Mouse (Mus musculus) testis, adult 2 months (tissue): ENCODE measurements around the gene Kcnq1.

Experiments used
- CTCF ChIP-seq: fragments of 200-500 bp; IDR thresholded peaks from 2 replicates; pipeline ENCODE4 v1.5.1; 2012; ENCODE audit warnings: low read depth, mild to moderate bottlenecking, inconsistent platforms, low read length, moderate library complexity; ENCODE audit not compliant: control insufficient read depth, insufficient read depth, insufficient replicate concordance
- POLR2A ChIP-seq: fragments of 200-500 bp; IDR thresholded peaks from 2 replicates; pipeline ENCODE4 v1.6.1; 2012; ENCODE audit warnings: low read depth, mild to moderate bottlenecking, inconsistent platforms, low read length, moderate library complexity; ENCODE audit not compliant: control insufficient read depth

- TF ChIP-seq CTCF (no peak), POLR2A (no peak)
Measured at GRCm38 (mm10) chr7:143169371-143169770, 63.2 kb downstream of the Kcnq1 start.
